Mouse (Mus musculus) heart, embryonic 16.5 days (tissue): ENCODE data around the gene Ppp1r12a. TPM values are rescaled to one million over a fixed set of nuclear protein-coding genes. Genes with fewer than 3 reads are reported as not detected.

Experiments used
- ATAC-seq: fragments of 200-750 bp; cut with Nextera tagmentation; replicated peaks from 2 replicates; pipeline ENCODE4 v1.8.0; 2017; ENCODE audit warnings: moderate number of reproducible peaks; ENCODE audit not compliant: insufficient read depth, low FRiP score; ENCODE audit errors: extremely low read depth
- H3K27ac ChIP-seq: fragments of 300-500 bp; sonication (generic); 2 replicates; pipeline ENCODE4 v1.5.1; 2014; ENCODE audit warnings: mild to moderate bottlenecking, low read length, control low read depth, moderate library complexity
- H3K27me3 ChIP-seq: fragments of 300-500 bp; sonication (generic); 2 replicates; pipeline ENCODE4 v1.6.1; 2014; ENCODE audit warnings: low read length, mixed read lengths; ENCODE audit not compliant: control insufficient read depth, insufficient read depth
- H3K36me3 ChIP-seq: fragments of 300-500 bp; sonication (generic); 2 replicates; pipeline ENCODE4 v1.6.1; 2014; ENCODE audit not compliant: control insufficient read depth, insufficient read depth
- H3K4me1 ChIP-seq: fragments of 300-500 bp; sonication (generic); 2 replicates; pipeline ENCODE4 v1.6.1; 2014; ENCODE audit warnings: low read length, mixed read lengths; ENCODE audit not compliant: control insufficient read depth, insufficient read depth
- H3K4me2 ChIP-seq: fragments of 300-500 bp; sonication (generic); 2 replicates; pipeline ENCODE4 v1.6.1; 2014; ENCODE audit warnings: low read depth, mild to moderate bottlenecking, control low read depth, low read length
- H3K4me3 ChIP-seq: fragments of 300-500 bp; sonication (generic); 2 replicates; pipeline ENCODE4 v1.5.1; 2014; ENCODE audit warnings: mild to moderate bottlenecking, control low read depth, low read length
- H3K9ac ChIP-seq: fragments of 300-500 bp; sonication (generic); 2 replicates; pipeline ENCODE4 v1.6.1; 2014; ENCODE audit warnings: low read length, control low read depth
- H3K9me3 ChIP-seq: fragments of 300-500 bp; sonication (generic); replicated peaks from 2 replicates; pipeline ENCODE4 v1.6.1; 2016; ENCODE audit warnings: low read length; ENCODE audit not compliant: control insufficient read depth
- WGBS: fragments of 180-500 bp; shearing (Covaris S2); extraction: QIAGEN DNeasy Blood & Tissue Kit; methylation state at CpG from one replicate; pipeline ENCODE4 v1.1.7; 2014; 5-methylcytosine and 5-hydroxymethylcytosine counted together
- polyA plus RNA-seq: library from polyadenylated mRNA; unstranded; fragments of >200 nt; fragmentation: Nextera tagmentation; extraction: Ambion mirVana; gene quantifications from 2 replicates; pipeline ENCODE4 v1.2.1, GENCODE M21; 2015

Gene Ppp1r12a
- polyA plus RNA-seq, 1 experiment from 2014 or later: 95.4 TPM

DNA sequence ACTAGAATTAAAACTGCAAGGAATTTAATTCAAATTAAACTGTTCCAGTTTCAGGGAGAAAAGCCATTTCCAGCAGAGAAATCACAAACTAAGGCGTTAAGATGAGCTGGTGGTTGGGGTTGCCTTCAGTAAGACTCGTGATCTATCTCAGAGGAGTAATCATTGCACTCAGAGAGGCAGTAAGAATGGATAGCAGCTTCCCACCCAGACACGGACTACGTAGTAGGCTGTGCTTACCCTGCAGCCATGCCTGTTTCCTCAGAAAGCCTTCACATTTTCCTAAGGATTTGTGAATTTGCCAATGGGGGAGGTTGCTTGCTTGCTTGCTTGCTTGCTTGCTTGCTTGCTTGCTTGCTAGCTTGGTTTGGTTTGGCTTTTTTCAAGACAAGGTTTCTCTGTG is 122.5 kb downstream of the Ppp1r12a start:
- 88% methylated on average over 4 of the region's 4 CpGs for WGBS
- no peak overlapping the region for H3K4me3 ChIP-seq
- H3K27me3 ChIP-seq: no peaks in the 10 kb centered on the region
- H3K27ac ChIP-seq: no peak overlapping the region
- H3K36me3 ChIP-seq: peaks cover 12% of the 10 kb centered on the region
- H3K4me2 ChIP-seq: no peak overlapping the region
- peaks cover 4% of the 10 kb centered on the region for H3K4me1 ChIP-seq
- no peak for ATAC-seq
- H3K9ac ChIP-seq: no peak overlapping the region
- H3K9me3 ChIP-seq: no peaks in the 10 kb centered on the region

GRCm38 (mm10) chr10:108284977-108285376 is 123.0 kb downstream of the Ppp1r12a start:
- Histone ChIP-seq H3K4me3 (no peak overlapping the region), H3K27ac (no peak overlapping the region), H3K9me3 (no peaks in the 10 kb centered on the region), H3K9ac (no peak overlapping the region), H3K27me3 (no peaks in the 10 kb centered on the region), H3K4me2 (no peak overlapping the region), H3K4me1 (peaks cover 4% of the 10 kb centered on the region), H3K36me3 (peaks cover 9% of the 10 kb centered on the region)
- 92% methylated on average over 5 of the region's 5 CpGs for WGBS
- ATAC-seq: no peak

DNA sequence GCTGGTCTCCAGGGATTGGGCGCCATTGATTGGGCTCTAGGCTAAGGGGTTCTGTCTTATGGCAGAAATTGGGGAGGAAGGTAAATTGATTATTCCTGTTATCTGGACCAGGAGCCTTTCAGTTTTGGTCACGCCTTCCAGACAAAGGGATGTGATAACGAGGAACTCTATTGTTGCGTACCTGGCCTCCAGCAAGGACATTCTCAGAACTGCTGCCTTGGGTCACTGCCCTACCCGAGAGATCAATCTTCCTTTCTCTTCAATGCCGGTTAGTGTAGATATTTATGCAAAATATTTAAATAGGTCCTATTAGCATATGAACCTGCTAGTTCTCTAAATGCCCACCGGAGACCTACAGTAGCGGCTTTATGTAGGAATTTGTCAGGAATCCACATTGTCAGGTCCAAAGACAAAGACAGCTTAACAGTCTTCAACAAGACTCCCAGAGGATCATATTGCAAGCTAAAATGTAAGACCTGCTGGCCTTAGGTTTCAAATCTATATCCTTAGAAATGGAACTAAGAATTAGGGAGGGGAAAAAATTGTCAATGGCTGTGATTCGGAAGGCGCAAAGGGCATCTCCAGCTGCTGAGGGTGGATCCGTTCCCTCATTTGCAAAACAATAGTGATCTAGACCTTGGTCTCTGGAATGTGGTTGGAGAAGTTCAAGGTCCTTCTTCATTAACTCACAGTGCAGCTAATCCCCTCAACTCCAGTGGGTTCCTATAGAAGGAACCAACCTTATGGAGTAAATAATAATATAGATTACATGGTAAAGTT is 124.9 kb downstream of the Ppp1r12a start:
- no peak overlapping the region for H3K9ac ChIP-seq
- no peak overlapping the region for H3K27ac ChIP-seq
- H3K27me3 ChIP-seq: no peaks in the 10 kb centered on the region
- ATAC-seq: no peak
- no peak overlapping the region for H3K4me2 ChIP-seq
- 75% methylated on average over 11 of the region's 11 CpGs for WGBS
- H3K9me3 ChIP-seq: no peaks in the 10 kb centered on the region
- no peak overlapping the region for H3K4me3 ChIP-seq
- H3K4me1 ChIP-seq: peaks cover 4% of the 10 kb centered on the region
- H3K36me3 ChIP-seq: no peaks in the 10 kb centered on the region

- Histone ChIP-seq H3K9me3 (no peaks in the 10 kb centered on the region), H3K36me3 (no peaks in the 10 kb centered on the region), H3K4me3 (no peak overlapping the region), H3K27ac (no peak overlapping the region), H3K9ac (no peak overlapping the region), H3K27me3 (no peaks in the 10 kb centered on the region), H3K4me1 (no peaks in the 10 kb centered on the region; the same call in none of the 2 replicates), H3K4me2 (no peak overlapping the region)
- no peak for ATAC-seq
- 53% methylated on average over 4 of the region's 4 CpGs for WGBS
Measured at GRCm38 (mm10) chr10:108287438-108287801, 125.4 kb downstream of the Ppp1r12a start.

GRCm38 (mm10) chr10:108290046-108290445 is 128.1 kb downstream of the Ppp1r12a start:
- Histone ChIP-seq H3K9ac (no peak overlapping the region), H3K27ac (no peak overlapping the region), H3K27me3 (no peaks in the 10 kb centered on the region), H3K36me3 (no peaks in the 10 kb centered on the region), H3K4me3 (no peak overlapping the region), H3K9me3 (no peaks in the 10 kb centered on the region), H3K4me1 (no peaks in the 10 kb centered on the region; the same call in 1 of the 2 replicates), H3K4me2 (no peak overlapping the region)
- no peak for ATAC-seq
- WGBS: 93% methylated on average over 13 of the region's 13 CpGs

DNA sequence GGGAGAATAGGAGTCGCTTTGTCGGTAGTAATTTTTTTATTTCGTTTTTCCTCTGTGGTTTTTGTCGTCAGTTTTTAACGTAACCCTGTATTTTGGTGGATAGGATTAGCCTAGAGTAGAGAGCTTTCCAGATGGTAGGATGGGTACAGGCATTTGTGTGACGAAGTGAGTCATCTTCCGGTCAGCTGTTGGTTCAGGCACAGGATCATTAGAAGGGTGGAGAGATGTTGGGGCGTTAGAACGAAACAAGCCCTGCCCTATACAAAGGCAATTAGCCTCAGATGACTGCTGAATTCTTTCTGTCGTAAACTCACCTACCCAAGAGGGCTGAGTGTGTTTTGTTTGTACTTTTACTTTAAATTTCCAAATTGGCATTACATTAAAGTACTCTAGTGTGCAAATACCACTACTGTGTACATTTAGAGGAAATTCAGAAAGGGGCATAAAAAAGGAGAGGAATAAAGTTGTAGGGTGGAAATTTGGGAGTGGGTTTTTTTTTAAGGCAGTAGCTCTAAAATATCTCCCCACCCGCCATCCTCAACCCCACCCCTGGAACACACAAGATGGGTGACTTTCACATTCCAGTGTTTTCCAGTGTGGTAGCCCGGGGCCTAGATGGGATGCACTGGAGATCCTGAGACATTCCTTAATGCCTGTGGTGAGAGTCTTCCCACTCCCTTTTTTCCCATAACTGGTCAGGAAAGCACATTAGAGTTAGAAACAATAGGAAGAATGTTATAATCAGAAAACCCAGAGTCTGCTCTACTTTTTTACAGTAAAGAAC is 129.9 kb downstream of the Ppp1r12a start:
- Histone ChIP-seq H3K4me3 (no peak overlapping the region), H3K4me1 (no peaks in the 10 kb centered on the region; the same call in 1 of the 2 replicates), H3K9me3 (no peaks in the 10 kb centered on the region), H3K9ac (no peak overlapping the region), H3K27ac (no peak overlapping the region), H3K4me2 (no peak overlapping the region), H3K27me3 (no peaks in the 10 kb centered on the region), H3K36me3 (no peaks in the 10 kb centered on the region)
- 83% methylated on average over 12 of the region's 12 CpGs for WGBS
- ATAC-seq: no peak

GRCm38 (mm10) chr10:108292651-108293050 is 130.7 kb downstream of the Ppp1r12a start:
- no peak overlapping the region for H3K4me3 ChIP-seq

GRCm38 (mm10) chr10:108293620-108294195 is 131.7 kb downstream of the Ppp1r12a start:
- Histone ChIP-seq H3K9me3 (no peaks in the 10 kb centered on the region), H3K4me2 (no peak overlapping the region), H3K36me3 (no peaks in the 10 kb centered on the region), H3K27ac (no peak overlapping the region), H3K4me3 (no peak overlapping the region), H3K9ac (no peak overlapping the region), H3K4me1 (no peaks in the 10 kb centered on the region), H3K27me3 (no peaks in the 10 kb centered on the region)
- 68% methylated on average over 16 of the region's 16 CpGs for WGBS
- no peak for ATAC-seq

More at GRCm38 (mm10) chr10:108292651-108293050, 130.7 kb downstream of the Ppp1r12a start:
- WGBS: 73% methylated on average over 4 of the region's 4 CpGs
- no peaks in the 10 kb centered on the region for H3K36me3 ChIP-seq
- no peak overlapping the region for H3K27ac ChIP-seq
- no peaks in the 10 kb centered on the region for H3K27me3 ChIP-seq
- H3K4me2 ChIP-seq: no peak overlapping the region
- ATAC-seq: no peak
- H3K4me1 ChIP-seq: no peaks in the 10 kb centered on the region; the same call in 1 of the 2 replicates
- no peak overlapping the region for H3K9ac ChIP-seq
- H3K9me3 ChIP-seq: no peaks in the 10 kb centered on the region

- H3K4me2 ChIP-seq: no peak overlapping the region
Measured at GRCm38 (mm10) chr10:108294766-108295165, 132.8 kb downstream of the Ppp1r12a start.

More at GRCm38 (mm10) chr10:108294766-108295165, 132.8 kb downstream of the Ppp1r12a start:
- H3K4me3 ChIP-seq: no peak overlapping the region
- H3K27me3 ChIP-seq: no peaks in the 10 kb centered on the region
- no peaks in the 10 kb centered on the region for H3K36me3 ChIP-seq
- ATAC-seq: no peak
- no peak overlapping the region for H3K9ac ChIP-seq
- no peak overlapping the region for H3K27ac ChIP-seq
- no peaks in the 10 kb centered on the region for H3K4me1 ChIP-seq
- no peaks in the 10 kb centered on the region for H3K9me3 ChIP-seq
- WGBS: 79% methylated on average over 7 of the region's 7 CpGs
